Mouse (Mus musculus): Measurements from ENCODE around the gene Srarp.

The Srarp gene

DNA sequence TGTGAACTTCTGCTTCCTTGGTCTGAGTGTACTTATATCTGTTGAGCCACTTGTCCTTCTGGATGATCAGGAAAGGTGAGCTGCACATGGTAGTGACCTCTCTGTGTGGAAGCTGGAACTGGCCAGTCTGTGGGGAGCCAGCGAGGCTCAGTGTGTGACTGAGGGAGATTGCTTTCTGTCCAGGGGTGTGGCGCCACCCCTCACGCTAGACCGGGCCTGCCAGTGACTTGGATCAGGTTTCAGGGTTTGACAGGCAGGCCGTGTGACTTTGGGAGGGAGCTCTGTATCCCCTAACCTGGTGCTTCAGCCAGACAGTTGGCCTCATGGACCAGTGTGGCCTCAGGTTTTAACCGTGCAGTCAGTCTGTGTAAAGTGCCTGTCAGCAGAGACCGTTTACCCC is 22.3 kb upstream of the Srarp start:
- no peak for DNase-seq (ENCODE audit: extremely low read depth, low read depth, low spot score)

DNA sequence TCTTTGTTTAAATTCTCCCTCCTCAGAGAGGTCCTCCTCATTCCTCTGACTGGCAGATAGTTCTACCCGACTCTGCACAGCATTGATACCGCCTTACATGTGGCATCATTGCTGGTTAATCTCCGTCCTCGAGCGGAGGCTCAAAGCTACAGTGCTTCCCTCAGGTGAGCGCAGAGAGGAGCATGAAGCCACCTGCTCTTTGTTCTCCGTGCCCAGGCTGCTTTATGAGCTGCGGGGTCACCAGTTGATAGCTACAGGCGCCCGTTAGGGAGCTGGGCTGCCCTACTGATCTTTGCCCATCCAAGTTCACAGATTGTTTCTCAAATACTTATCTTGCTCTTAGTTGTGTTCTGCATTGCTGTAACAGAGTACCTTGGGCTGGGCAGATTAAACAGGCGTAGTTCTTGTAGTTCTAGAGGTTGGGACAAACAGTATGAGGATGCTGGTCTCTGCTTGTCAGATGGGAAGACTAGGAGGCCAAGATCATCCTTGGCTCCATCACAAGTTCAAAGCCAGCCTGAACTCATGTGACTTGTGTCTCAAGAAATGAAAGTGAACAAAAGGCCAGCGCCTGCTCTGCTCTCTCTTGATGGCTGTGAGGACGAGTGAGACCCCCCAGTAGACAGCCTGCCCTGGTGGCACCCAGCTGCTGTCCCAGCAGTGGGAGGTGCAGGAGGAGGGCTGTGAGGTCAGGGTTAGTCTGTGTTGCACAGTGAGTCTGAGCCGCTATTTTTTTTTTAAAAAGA is 20.5 kb upstream of the Srarp start:
- no peak for DNase-seq (ENCODE audit: extremely low read depth, low read depth, low spot score)

DNA sequence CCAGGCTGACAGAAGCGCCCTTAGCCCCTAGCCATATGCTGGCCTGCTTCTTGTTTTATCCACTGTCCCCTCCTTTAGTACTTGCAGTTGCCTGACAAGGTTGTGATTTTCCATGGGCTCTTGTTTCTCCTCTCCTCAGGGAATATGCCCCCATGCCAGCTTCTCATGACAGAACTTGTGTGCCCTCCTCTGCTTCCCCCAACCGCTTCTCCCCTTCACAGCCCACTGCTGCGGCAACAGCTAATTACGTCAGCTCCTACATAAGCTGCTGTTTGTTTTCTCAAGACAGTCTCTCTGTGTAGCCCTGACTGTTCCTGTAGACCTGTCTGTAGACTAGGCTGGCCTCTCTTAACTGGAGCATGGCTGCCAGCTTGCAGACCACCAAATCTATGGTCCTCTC is 19.6 kb upstream of the Srarp start:
- peak; percentile 52 for DNase-seq (ENCODE audit: extremely low read depth, low read depth, low spot score)

- no peak for DNase-seq (ENCODE audit: extremely low read depth, low read depth, low spot score)
Observed at GRCm38 (mm10) chr4:141454581-141455350, 18.9 kb upstream of the Srarp start.

- no peak for DNase-seq (ENCODE audit: extremely low read depth, low read depth, low spot score)
Observed at GRCm38 (mm10) chr4:141451916-141452450, 16.1 kb upstream of the Srarp start.

- DNase-seq (ENCODE audit: extremely low read depth, low read depth, low spot score) = no peak
Observed at GRCm38 (mm10) chr4:141451251-141451650, 15.3 kb upstream of the Srarp start.

DNA sequence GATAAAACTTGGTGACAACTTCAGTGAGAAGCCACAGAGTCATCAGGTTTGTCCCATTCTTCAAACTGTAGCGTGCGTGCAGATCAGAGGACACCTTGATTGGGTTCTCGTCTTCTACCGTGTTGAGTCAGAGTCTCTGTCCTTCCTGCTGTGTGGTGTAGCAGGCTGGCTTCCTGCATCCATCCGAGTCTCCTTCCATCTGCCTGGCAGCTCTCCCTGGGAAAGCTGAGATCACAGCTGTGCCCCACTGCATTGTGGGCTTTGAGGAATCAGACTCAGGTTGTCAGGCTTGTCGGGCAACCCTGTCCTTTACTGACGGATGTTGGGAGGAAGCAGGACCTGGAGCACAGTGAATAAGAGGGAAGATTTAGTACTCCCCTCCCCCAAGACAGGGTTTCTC is 10.3 kb upstream of the Srarp start:
- DNase-seq (ENCODE audit: extremely low read depth, low read depth, low spot score) = no peak

- DNase-seq (ENCODE audit: extremely low read depth, low read depth, low spot score) = no peak
Observed at GRCm38 (mm10) chr4:141445328-141445720, 9.4 kb upstream of the Srarp start.

GRCm38 (mm10) chr4:141444451-141445327 is 8.8 kb upstream of the Srarp start, which contains the start of gene Zbtb17:
Zbtb17 (plus strand) TSS chr4:141444654.
- no peak for DNase-seq (ENCODE audit: extremely low read depth, low read depth, low spot score)

DNA sequence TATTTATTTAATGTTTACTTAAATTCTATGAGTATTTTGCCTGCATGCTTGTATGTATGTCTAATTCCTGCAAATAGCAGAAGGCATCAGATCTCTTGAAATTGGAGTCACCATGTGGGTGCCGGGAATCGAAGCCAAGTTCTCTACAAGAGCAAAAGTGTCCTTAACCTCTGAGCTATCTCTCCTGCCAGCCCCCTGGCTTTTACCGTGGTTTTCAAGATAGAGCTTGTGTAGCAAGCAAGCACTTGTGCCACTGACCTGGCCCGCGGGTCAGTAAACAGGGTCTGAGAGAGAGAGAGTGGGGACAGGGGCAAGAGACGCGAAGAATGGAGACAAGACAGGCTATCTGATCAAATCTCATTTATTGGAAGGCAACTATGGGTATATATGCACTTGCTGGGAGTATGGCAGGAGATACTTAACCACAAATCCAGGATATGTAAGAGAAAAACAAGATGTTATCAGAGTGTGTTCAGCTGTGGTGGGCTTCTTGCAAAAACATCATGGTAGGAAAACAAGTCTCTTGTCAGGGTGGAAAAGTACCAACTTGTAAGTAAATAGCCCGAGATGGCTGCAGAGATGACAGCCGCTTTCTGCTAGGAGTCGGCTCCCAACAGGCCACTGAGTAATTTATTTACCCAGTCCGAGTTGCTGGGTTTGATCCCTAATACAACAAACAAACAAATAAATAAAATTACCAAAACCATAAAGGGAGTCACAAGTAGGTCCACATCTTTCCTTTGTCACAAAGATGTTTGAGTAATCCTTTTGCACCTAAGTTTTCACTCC is 7.9 kb upstream of the Srarp start:
- no peak for DNase-seq (ENCODE audit: extremely low read depth, low read depth, low spot score)

GRCm38 (mm10) chr4:141440877-141441276 is 5.0 kb upstream of the Srarp start:
- DNase-seq (ENCODE audit: extremely low read depth, low read depth, low spot score) = no peak

DNA sequence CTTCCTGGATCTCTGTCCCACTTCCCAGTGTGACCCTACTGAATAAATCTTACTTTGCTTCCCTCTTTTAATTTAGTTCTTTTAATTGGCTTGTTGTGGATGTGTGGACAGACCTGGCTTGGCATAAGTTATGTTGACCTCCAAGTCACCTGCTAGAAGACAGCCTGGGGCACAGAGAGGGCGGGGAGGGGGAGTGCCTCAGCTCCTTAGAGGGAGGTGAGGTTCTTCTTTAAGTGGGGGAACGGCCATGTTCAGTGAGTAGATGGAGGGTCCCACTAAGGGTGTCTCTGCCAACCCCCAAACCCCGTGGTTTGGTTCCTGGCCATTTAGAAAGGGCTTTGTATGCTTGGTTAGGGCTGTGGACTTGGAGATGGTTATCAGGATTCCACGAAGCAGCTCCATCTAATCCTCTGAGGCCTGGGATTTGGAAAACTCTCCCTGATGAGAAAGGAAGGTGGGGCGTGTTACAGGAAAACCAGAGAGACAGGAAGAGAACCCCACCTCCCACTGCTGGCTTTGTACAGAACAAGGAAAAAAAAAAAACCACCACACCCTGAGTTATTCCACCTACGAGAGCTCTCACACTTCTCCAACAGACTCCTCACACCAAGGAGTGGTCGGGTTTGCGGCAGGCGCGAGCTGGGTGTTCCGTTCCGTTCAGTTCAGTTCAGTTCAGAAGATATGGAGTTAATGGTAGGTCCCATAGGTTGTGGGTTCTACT is 3.3 kb upstream of the Srarp start:
- no peak for DNase-seq (ENCODE audit: extremely low read depth, low read depth, low spot score)

DNA sequence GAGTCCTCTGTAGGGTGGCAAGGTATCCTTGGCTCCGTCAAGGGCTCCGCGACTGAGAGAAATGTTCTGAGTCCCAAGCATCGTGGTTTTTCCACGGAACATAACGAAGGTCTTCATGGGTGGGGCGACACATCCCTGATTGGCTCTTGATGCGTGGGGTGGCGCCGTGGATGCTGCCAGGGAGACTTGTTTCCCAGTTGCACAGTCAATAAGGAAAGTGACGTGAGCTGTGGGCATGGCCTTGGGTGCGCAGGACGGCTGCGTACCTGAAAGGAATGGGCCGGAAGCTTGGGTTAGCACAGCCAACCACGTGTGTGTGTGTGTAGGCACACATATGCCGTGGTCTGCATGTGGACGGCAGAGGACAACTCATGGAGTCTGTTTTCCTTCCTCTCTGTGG is 2.7 kb downstream of the Srarp start:
- no peak for DNase-seq (ENCODE audit: extremely low read depth, low read depth, low spot score)

- no peak for DNase-seq (ENCODE audit: extremely low read depth, low read depth, low spot score)
Observed at GRCm38 (mm10) chr4:141432666-141433065, 3.2 kb downstream of the Srarp start.

DNA sequence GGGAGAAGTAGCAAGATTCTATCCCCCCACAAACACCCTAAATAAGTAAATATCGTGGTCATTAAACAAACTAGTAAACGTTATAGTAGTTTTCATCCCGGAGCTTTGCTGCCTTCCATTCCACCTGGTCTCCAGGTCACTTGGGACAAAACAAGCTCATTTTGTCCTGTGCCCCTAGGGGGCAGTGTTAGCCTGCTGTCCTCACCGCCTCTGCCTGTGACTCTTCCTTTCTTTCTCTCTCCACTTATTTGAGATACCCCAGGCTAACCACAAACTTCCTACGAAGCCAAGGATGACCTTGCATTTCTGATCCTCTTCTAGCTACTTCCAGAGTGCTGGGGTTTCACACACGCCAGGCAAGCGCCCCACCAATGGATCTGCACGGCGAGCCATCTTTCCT is 4.9 kb downstream of the Srarp start:
- no peak for DNase-seq (ENCODE audit: extremely low read depth, low read depth, low spot score)

DNA sequence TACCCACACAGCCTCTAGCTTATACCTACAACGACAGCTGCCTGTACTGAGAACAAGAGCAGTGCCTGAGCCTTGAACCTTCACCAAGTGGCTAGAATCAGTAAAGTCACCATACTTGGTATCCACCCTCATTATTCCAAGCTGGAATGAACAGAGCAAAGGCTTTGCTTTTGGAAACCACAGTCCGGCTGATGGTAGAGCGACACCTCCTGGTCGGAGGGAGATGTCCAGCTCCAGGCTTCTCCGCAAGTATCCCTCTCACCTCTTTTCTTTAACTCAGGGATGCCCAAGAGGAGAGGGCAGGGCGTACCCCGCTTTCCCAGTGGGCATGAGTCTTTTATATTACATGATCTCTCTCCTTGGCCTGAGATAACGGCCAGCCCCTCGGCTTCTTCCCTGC is 6.1 kb downstream of the Srarp start:
- DNase-seq (ENCODE audit: extremely low read depth, low read depth, low spot score) = no peak

- no peak for DNase-seq (ENCODE audit: extremely low read depth, low read depth, low spot score)
Observed at GRCm38 (mm10) chr4:141429381-141429780, 6.5 kb downstream of the Srarp start.

DNA sequence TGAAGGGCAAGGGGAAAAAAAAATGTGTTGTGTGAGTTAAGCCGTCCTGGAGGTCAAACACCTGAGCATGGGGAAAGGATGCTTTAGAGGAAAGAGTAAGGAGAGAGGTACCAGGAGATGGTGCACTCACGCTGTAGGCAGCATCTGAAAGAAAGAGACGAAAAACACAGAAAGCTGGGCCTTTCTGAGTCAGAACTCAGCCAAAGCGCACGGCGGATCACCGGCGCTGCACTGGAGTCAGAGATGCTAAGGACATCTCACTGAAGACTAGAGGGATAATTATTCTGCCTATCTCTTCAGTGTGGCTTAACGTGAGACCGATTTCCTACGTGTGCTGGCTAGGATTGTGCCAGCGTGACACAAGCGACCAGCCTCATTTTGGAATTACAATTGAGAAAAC is 8.0 kb downstream of the Srarp start:
- DNase-seq (ENCODE audit: extremely low read depth, low read depth, low spot score) = no peak

DNA sequence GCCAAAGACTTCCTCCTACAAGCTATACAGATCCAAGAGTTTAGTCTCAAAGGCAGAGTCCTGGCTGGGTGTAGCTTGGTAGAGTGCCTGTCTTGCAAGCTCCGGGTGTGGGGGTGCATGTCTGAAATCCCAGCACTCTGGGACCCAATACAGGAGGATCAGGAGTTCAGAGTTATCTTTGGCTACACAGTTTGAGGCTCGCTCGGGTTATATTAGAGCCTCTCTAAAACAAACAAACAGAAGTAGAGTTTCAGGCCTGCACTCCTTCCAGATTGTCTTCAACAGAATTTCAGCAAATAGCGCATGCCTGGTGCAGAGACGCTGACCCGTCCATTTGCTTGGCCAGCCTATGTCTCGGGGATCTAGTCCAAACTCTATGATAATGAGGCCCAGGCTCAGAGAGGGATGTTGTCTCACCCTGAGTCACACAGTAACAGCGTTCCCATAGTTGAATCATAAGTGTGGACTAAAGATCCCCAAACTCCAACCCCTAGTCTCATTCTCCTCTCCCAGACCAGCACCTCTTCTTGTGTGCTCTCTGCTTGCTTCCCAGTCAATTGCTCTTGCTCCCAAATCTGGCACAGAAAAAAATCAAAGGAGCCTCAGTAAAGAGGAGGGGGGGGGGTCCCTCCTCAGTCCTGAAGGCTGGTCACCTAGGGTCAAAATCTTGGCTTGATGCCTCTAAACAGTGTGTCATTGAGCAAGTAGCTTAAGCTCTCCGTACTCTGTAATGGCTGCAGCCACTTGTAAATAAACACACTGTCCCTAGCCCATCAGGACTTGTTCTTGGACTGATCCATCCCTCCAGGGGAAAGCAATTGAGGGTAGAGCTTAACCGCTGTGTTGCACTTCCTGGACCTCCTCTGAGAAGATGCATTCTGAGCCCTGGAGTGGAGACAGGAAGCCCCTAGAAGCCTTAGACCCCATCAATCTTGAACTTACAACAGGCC is 8.8 kb downstream of the Srarp start:
- no peak for DNase-seq (ENCODE audit: extremely low read depth, low read depth, low spot score)

All from fat pad, adult 2 months (tissue).